Mouse (Mus musculus) right cerebral cortex, adult 18-20 months (tissue): ENCODE data around the gene Rpl7l1.

ENCODE experiments used
- DNase-seq: peaks from one replicate; pipeline ENCODE4 v3.0.0; 2022; ENCODE audit warnings: mixed read lengths

The Rpl7l1 gene

GRCm38 (mm10) chr17:46774131-46774472, 8.4 kb downstream of the Rpl7l1 start:
- no peak for DNase-seq

- DNase-seq = no peak
Measured at GRCm38 (mm10) chr17:46773278-46774130, 9.0 kb downstream of the Rpl7l1 start.

GRCm38 (mm10) chr17:46772404-46773277, 9.8 kb downstream of the Rpl7l1 start, which contains the start of gene 2310039H08Rik:
Gene 2310039H08Rik, plus strand, starts transcription at chr17:46772635.
- peak; percentile 86 for DNase-seq

- no peak for DNase-seq
Measured at GRCm38 (mm10) chr17:46772038-46772403, 10.5 kb downstream of the Rpl7l1 start.

- DNase-seq = no peak
Measured at GRCm38 (mm10) chr17:46771616-46772015, 10.9 kb downstream of the Rpl7l1 start.

- no peak for DNase-seq
Measured at GRCm38 (mm10) chr17:46771025-46771424, 11.4 kb downstream of the Rpl7l1 start.

- DNase-seq = no peak
Measured at GRCm38 (mm10) chr17:46770546-46770945, 11.9 kb downstream of the Rpl7l1 start.

- DNase-seq = no peak
Measured at GRCm38 (mm10) chr17:46767868-46768267, 14.6 kb downstream of the Rpl7l1 start.

- DNase-seq = peak; percentile 80
Measured at GRCm38 (mm10) chr17:46764916-46765315, 17.6 kb downstream of the Rpl7l1 start.

GRCm38 (mm10) chr17:46763544-46763943, 18.9 kb downstream of the Rpl7l1 start, which contains the start of gene Ptcra:
Gene Ptcra, minus strand, starts transcription at chr17:46763712.
- DNase-seq = no peak

GRCm38 (mm10) chr17:46758753-46759152, 23.7 kb downstream of the Rpl7l1 start:
- no peak for DNase-seq

GRCm38 (mm10) chr17:46751794-46752556, 30.5 kb downstream of the Rpl7l1 start, which contains the start of gene Cnpy3:
Gene Cnpy3, minus strand, starts transcription at chr17:46752214.
- peak; percentile 99 for DNase-seq

- DNase-seq = no peak
Measured at GRCm38 (mm10) chr17:46751056-46751793, 31.2 kb downstream of the Rpl7l1 start.

GRCm38 (mm10) chr17:46750580-46750979, 31.9 kb downstream of the Rpl7l1 start:
- DNase-seq = no peak

- DNase-seq = no peak
Measured at GRCm38 (mm10) chr17:46749282-46749681, 33.2 kb downstream of the Rpl7l1 start.

GRCm38 (mm10) chr17:46747806-46748205, 34.7 kb downstream of the Rpl7l1 start:
- no peak for DNase-seq

- no peak for DNase-seq
Measured at GRCm38 (mm10) chr17:46747234-46747633, 35.2 kb downstream of the Rpl7l1 start.

- DNase-seq = no peak
Measured at GRCm38 (mm10) chr17:46745506-46745905, 37.0 kb downstream of the Rpl7l1 start.

- DNase-seq = no peak
Measured at GRCm38 (mm10) chr17:46742986-46743385, 39.5 kb downstream of the Rpl7l1 start.

GRCm38 (mm10) chr17:46741305-46741704, 41.2 kb downstream of the Rpl7l1 start:
- no peak for DNase-seq

GRCm38 (mm10) chr17:46736160-46736559, 46.3 kb downstream of the Rpl7l1 start:
- no peak for DNase-seq

- DNase-seq = no peak
Measured at GRCm38 (mm10) chr17:46735287-46735686, 47.2 kb downstream of the Rpl7l1 start.
